Mouse (Mus musculus): ENCODE data around the gene Dnajb3. TPM values are rescaled to one million over a fixed set of nuclear protein-coding genes. Genes with fewer than 3 reads are reported as not detected.

The Dnajb3 gene
- polyA plus RNA-seq, 1 experiment: 9.8 TPM

GRCm38 (mm10) chr1:88165711-88166110, 39.9 kb downstream of the Dnajb3 start, which contains the start of gene Ugt1a5:
TSS of gene Ugt1a5 (plus strand) at chr1:88166012.
- no peak for TF ChIP-seq POLR2A (IDR thresholded peaks at IDR 0.05; ENCODE audit: borderline replicate concordance, extremely low read depth, insufficient read depth, insufficient read length, poor library complexity, severe bottlenecking)
- TF ChIP-seq CTCF (IDR thresholded peaks at IDR 0.05; ENCODE audit: borderline replicate concordance, extremely low read depth, insufficient read depth, insufficient read length): no peak
- no peak for DNase-seq (ENCODE audit: low read depth)

GRCm38 (mm10) chr1:88158430-88158829, 47.2 kb downstream of the Dnajb3 start:
- no peak for DNase-seq (ENCODE audit: low read depth)
- TF ChIP-seq POLR2A (IDR thresholded peaks at IDR 0.05; ENCODE audit: borderline replicate concordance, extremely low read depth, insufficient read depth, insufficient read length, poor library complexity, severe bottlenecking): no peak
- no peak for TF ChIP-seq CTCF (IDR thresholded peaks at IDR 0.05; ENCODE audit: borderline replicate concordance, extremely low read depth, insufficient read depth, insufficient read length)

Other genes starting within 250 kb of the Dnajb3 start
- 21.4 and 23.5 TPM in 2 replicates for gene Usp40, start 197.2 kb downstream of the Dnajb3 start, polyA plus RNA-seq (2012; rRNA removed)
- gene Ugt1a10, start 150.4 kb downstream of the Dnajb3 start, polyA plus RNA-seq (2012; rRNA removed): not detected in 2 replicates
- gene Ugt1a9, start 135.0 kb downstream of the Dnajb3 start, polyA plus RNA-seq (2012; rRNA removed): not detected in 2 replicates
- not detected in 2 replicates for gene Ugt1a8, start 118.0 kb downstream of the Dnajb3 start, polyA plus RNA-seq (2012; rRNA removed)
- gene Ugt1a7c, start 110.7 kb downstream of the Dnajb3 start, polyA plus RNA-seq (2012; rRNA removed): 0.72 and 0.81 TPM in 2 replicates
- gene Ugt1a6b, start 102.5 kb downstream of the Dnajb3 start, polyA plus RNA-seq (2012; rRNA removed): 0.92 and 1.8 TPM in 2 replicates
- 1.5 and 2.0 TPM in 2 replicates for gene Ugt1a6a, start 71.0 kb downstream of the Dnajb3 start, polyA plus RNA-seq (2012; rRNA removed)
- 0.04 TPM in 1 of 2 replicates, not detected in the other for gene Ugt1a5, start 39.8 kb downstream of the Dnajb3 start, polyA plus RNA-seq (2012; rRNA removed)
- gene Ugt1a2, start 5.2 kb downstream of the Dnajb3 start, polyA plus RNA-seq (2012; rRNA removed): 0.05 TPM in 1 of 2 replicates, not detected in the other
- 0.14 and 0.15 TPM in 2 replicates for gene Ugt1a1, start 6.2 kb upstream of the Dnajb3 start, polyA plus RNA-seq (2012; rRNA removed)
- 0.04 and 0.14 TPM in 2 replicates for gene Mroh2a, start 21.2 kb upstream of the Dnajb3 start, polyA plus RNA-seq (2012; rRNA removed)
- 140 and 179 TPM in 2 replicates for gene Hjurp, start 71.9 kb upstream of the Dnajb3 start, polyA plus RNA-seq (2012; rRNA removed)
- 0.10 TPM in 2 replicates for gene Trpm8, start 71.9 kb upstream of the Dnajb3 start, polyA plus RNA-seq (2012; rRNA removed)
- gene Spp2, start 201.2 kb upstream of the Dnajb3 start, polyA plus RNA-seq (2012; rRNA removed): 0.42 and 0.54 TPM in 2 replicates

Measured in brain, embryonic 14.5 days (tissue).